Mouse (Mus musculus): Measurements from ENCODE around the gene Tmem109.

GRCm38 (mm10) chr19:10824061-10824460, 57.7 kb downstream of the Tmem109 start:
- TF ChIP-seq CTCF (IDR thresholded peaks at IDR 0.05; ENCODE audit: low read depth, low read length) (no peak), POLR2A (IDR thresholded peaks at IDR 0.05; ENCODE audit: insufficient read depth, low read length) (no peak), EP300 (IDR thresholded peaks at IDR 0.05; ENCODE audit: insufficient read depth, low read depth, low read length) (no peak)
